Mouse (Mus musculus) induced T-regulatory cell, adult 2 months (primary cell): Measurements from ENCODE around the gene Arhgef28.

ENCODE experiments used
- DNase-seq: peaks from one replicate; pipeline ENCODE4 v3.0.0-alpha.2; 2012; ENCODE audit warnings: low read depth

Gene Arhgef28

GRCm38 (mm10) chr13:98205771-98206545 is at the start of gene Arhgef28:
Gene Arhgef28, minus strand, starts transcription at chr13:98206439.
- peak; percentile 34 for DNase-seq

DNA sequence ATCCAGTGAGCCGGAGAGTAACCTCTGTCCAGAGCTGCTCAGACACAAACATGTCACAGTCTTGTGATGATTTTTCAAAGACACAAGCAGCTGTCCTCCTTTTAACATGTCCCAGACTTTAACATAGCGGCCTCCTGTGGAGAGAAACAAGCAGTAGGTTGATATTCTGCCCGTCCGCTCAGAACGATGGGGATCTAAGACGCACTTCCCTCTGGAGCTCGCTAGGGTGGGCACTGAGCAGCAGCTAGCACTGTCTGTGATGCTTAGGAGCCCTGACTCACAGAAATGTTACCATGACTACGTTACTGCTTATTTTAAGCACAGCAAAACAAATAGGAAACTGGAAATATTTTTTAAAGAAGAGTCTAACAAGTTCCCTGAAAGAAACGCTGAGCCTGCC is 48.7 kb upstream of the Arhgef28 start:
- DNase-seq: no peak

GRCm38 (mm10) chr13:98249594-98249993 is 43.4 kb upstream of the Arhgef28 start:
- no peak for DNase-seq

GRCm38 (mm10) chr13:98245386-98245785 is 39.1 kb upstream of the Arhgef28 start:
- no peak for DNase-seq

DNA sequence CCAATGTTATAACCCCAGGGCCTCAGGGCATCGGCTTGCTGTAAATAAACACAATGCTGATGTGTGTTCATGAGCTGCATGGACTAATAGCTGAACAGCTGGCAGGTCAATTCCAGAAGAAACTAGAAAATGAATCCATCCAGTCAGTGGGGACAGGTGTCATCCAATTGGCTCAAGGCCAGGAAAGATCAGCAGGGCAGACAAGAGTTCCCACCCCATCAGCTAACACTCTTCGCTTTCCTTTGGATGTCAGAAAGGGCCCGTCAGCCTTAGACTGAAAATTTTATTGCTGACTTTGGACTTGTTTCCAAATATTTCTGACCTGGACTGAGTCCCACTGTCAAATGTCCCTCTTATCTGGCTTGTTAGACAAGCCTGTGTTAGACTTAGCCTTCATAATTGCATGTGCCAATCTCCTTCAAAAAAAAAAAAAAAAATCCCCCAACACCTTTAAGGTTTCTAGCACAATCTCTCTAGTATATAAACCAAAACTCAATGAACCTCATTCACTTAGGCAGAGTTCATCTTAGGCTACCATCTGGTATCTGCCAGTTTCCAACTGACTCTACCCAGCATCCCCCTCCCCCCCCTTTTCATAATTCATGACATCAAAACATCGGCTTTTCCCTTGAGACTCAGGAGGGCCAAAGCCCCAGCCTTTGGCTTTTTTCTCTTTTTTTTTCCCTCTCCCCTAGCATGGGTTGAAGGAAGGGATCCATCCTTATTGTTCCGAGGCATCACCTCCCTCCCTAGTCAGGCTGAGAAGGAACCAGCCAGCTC is 38.5 kb upstream of the Arhgef28 start:
- DNase-seq: no peak

DNA sequence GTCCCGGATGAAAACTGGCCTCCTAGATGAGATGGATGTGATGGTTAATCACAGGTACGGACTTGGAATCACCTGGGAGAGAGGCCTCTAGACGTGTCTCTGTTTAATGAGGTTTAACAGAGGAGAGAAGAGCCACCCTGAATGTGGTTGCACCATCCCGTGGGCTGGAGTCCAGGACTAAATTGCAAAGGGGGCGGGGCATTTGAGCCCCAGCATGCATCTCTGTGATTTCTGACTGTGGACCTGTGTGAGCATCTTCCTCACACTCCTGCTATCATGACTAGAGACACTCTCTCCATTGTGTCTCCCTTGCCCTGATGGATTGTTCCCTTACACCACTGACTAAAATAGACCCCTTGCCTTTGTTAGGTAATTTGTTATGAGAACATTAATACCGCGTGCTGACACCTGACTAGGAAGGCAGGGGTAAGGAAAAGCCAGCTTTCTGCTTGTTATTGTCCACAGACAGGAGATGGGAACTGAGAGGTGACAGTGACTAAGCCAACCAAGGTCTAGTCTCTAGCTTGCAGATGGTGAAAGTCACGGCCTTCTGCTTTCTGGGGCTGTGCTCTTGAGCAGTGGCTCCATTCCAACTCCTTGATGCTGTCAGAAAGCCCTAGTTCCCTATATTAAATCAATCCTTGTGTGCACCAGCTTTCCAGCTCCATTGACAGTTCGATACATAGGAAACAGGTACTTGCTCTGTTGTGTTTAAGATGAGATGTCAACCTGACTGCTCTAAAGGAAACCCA is 35.5 kb upstream of the Arhgef28 start:
- no peak for DNase-seq

DNA sequence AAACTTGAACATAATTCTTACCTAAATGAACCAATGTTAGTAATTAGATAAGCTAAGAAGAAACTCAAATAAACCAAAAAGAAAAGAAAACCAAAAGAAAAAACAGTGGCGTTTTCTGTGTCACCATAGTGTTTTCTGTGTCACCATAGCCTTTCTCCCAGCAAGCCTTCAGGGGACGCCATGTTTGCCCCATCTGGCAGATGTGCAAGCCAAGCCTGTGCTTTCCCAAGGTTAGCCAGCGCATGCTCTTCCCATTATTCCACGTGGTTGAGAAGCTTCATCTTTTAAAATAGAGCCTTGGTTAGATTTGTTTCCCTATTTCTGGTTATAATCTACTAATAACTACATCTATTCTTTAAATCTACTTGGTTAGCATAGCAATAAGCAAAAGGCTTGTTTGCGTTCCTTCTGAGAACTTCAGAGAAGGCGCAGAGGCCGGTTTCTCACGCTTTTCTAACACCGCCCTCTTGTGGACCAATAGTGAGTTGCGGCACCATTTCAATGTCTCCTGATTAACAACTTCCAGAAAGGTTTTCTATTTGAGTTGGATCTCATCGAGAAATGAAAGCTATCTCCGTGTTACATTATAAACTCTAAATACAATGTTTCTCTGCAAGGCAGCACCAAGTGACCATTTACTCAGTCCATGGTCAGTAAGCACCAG is 33.9 kb upstream of the Arhgef28 start:
- DNase-seq: peak; percentile 74

DNA sequence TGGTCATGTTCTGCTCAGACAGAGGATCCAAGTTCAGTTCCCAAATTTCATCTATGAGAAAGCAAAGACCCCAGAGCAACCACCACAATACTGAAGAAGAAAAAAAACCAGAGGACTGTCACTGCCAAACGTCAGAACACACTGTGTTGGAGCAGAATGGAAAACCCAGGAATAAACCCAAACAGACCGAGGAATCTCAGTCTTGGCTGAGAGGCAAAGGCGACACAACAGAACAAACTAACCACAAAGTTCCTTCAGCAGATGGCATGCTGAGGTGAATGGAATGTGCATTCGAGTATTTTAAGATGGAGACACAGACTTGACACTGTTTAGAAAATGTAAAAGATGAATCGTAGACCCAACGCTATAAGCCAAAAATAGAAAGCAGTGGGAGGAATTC is 29.2 kb upstream of the Arhgef28 start:
- no peak for DNase-seq

- DNase-seq: no peak
Observed at GRCm38 (mm10) chr13:98230511-98230910, 24.3 kb upstream of the Arhgef28 start.

- no peak for DNase-seq
Observed at GRCm38 (mm10) chr13:98226225-98226624, 20.0 kb upstream of the Arhgef28 start.

DNA sequence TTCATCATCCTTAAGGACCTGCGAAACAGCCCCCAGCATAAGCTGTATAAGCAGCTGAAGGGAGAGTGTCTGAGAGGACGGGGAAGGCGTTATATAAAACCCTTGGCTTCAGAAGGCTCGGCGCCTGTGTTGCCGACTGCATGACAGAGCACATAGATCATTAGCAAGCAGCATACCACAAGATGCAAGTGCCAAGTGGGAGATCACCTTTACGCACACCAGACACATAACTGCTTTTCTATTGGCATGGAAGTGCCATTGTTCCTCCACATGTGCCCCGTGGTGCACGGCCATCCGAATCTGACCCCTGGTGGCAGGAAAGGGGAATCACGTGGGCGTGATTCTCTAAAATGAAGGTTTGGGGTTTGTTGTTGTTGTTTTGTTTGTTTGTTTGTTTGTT is 16.6 kb upstream of the Arhgef28 start:
- DNase-seq: peak; percentile 39

GRCm38 (mm10) chr13:98210137-98210536 is 3.9 kb upstream of the Arhgef28 start:
- DNase-seq: no peak

- no peak for DNase-seq
Observed at GRCm38 (mm10) chr13:98208842-98209241, 2.6 kb upstream of the Arhgef28 start.

- no peak for DNase-seq
Observed at GRCm38 (mm10) chr13:98206546-98206870, 269 bp upstream of the Arhgef28 start.

DNA sequence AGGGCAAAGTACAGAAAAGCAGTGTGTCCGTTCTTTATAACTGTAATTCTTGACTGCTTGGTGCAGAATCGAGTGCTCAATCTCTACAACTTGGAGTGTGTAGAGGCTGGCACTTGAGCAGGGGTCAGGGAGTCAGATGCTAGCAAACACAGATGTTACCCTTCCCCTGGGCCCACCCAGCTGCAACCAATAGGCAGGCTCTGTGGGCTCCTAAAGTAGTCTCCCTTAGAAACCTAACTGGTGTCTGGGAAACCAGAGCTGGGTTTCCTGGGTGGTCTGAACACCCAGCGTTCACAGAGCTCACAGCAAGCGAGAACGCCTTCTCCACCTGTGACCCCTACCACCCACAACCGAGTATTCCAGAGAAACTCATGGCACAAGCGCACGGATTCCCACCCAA is 1.1 kb downstream of the Arhgef28 start:
- DNase-seq: no peak

- DNase-seq: no peak
Observed at GRCm38 (mm10) chr13:98204371-98204770, 1.9 kb downstream of the Arhgef28 start.

- no peak for DNase-seq
Observed at GRCm38 (mm10) chr13:98201436-98201835, 4.8 kb downstream of the Arhgef28 start.

DNA sequence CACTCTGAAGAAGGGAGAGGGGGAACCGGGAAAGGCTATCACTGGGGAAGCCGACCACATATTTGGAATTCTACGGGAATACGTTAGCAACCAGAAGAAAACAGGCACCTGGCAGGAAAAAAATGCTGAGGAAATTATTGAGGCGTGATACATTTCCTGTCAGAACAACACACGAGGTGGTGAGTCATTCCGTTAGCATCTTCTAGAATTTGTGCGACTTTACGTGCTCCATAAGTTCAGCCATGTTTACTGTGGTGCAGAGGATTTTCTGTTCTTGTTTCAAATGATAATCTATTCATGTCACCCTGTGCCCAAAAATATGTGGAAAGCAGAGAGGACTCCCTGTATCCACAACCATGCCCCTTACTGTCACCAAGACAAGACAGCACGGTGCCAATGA is 13.6 kb downstream of the Arhgef28 start:
- DNase-seq: no peak

DNA sequence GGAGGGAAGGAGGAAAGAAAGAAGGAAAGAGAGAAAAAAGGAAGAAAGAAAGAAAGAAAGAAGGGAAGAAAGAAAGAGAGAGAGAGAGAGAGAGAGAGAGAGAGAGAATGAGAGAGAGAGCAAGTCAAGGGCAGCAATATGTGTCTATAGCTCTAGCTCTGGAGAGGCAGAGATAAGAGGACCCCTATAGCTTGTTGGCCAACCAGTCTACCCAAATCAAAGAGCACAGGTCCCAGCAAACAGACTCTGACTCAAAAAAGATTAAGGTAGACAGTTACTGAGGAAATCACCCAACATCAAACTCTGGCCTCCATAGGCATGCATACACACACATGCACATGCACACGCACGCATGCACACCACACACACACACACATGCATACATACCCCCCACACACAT is 17.7 kb downstream of the Arhgef28 start:
- no peak for DNase-seq

DNA sequence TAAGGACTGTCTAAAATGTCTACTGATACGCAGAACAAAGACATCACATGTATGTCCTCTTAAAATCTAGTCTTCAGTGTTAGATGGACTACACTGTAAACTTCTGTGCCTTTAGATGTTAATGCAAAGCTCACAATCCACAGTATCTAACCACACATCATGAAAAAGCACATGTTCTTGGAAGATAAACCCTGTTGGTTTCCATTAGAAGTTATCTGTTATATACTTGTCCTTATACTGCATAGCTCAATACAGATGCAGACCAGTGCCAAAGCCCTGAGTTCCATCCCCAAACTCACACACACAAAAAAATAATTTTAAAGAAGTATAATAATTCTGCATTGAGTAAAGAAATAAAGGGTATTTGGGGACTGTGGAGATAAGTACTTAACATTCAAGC is 18.3 kb downstream of the Arhgef28 start:
- DNase-seq: no peak

DNA sequence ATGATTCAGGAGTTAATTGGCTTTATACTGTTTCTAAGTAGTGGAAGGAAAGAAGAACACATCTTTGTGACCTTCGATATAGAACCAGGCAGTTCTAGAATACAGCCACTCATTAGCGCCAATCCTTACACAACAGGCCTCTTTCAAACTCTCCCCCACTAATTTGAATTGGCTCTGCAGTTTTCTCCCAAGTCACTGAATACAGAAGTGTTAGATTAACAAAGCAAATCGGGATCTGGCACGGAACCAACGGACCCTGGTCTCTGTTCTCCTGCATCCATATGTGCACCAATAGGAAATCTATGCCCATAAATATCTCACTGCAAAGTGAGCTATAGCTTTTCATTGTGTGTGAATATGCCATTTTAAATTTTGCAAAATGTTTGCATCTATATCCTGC is 20.1 kb downstream of the Arhgef28 start:
- no peak for DNase-seq

GRCm38 (mm10) chr13:98184632-98185031 is 21.6 kb downstream of the Arhgef28 start:
- DNase-seq: no peak
